Mouse (Mus musculus) right cerebral cortex, postnatal 25 days (tissue): ENCODE data around the gene Lrrc41.

Experiments used
- DNase-seq: peaks from one replicate; pipeline ENCODE4 v3.0.0; 2022

Lrrc41 gene

GRCm38 (mm10) chr4:116074861-116075620, at the start of gene Lrrc41, which contains the start of gene Uqcrh:
Gene Lrrc41, plus strand, starts transcription at chr4:116075269.
Gene Uqcrh, minus strand, starts transcription at chr4:116075071.
- peak; percentile 94 for DNase-seq

- DNase-seq = no peak
Measured at GRCm38 (mm10) chr4:116032906-116033305, 42.2 kb upstream of the Lrrc41 start.

GRCm38 (mm10) chr4:116033374-116033773, 41.7 kb upstream of the Lrrc41 start:
- DNase-seq = peak; percentile 49

- no peak for DNase-seq
Measured at GRCm38 (mm10) chr4:116040466-116040865, 34.6 kb upstream of the Lrrc41 start.

GRCm38 (mm10) chr4:116042186-116042585, 32.9 kb upstream of the Lrrc41 start:
- no peak for DNase-seq

GRCm38 (mm10) chr4:116046604-116047003, 28.5 kb upstream of the Lrrc41 start:
- no peak for DNase-seq

- DNase-seq = no peak
Measured at GRCm38 (mm10) chr4:116047681-116048080, 27.4 kb upstream of the Lrrc41 start.

- DNase-seq = no peak
Measured at GRCm38 (mm10) chr4:116048130-116048920, 26.7 kb upstream of the Lrrc41 start.

GRCm38 (mm10) chr4:116049211-116049610, 25.9 kb upstream of the Lrrc41 start:
- DNase-seq = no peak

- no peak for DNase-seq
Measured at GRCm38 (mm10) chr4:116052526-116053293, 22.4 kb upstream of the Lrrc41 start.

GRCm38 (mm10) chr4:116053399-116053961, 21.6 kb upstream of the Lrrc41 start, which contains the start of gene Nsun4:
Gene Nsun4, minus strand, starts transcription at chr4:116053876.
- DNase-seq = peak; percentile 87

GRCm38 (mm10) chr4:116057559-116057958, 17.5 kb upstream of the Lrrc41 start:
- DNase-seq = no peak

- no peak for DNase-seq
Measured at GRCm38 (mm10) chr4:116059012-116059726, 15.9 kb upstream of the Lrrc41 start.

- no peak for DNase-seq
Measured at GRCm38 (mm10) chr4:116063855-116064254, 11.2 kb upstream of the Lrrc41 start.

- DNase-seq = no peak
Measured at GRCm38 (mm10) chr4:116070116-116070515, 5.0 kb upstream of the Lrrc41 start.

- no peak for DNase-seq
Measured at GRCm38 (mm10) chr4:116073146-116073545, 1.9 kb upstream of the Lrrc41 start.

GRCm38 (mm10) chr4:116074145-116074675, 859 bp upstream of the Lrrc41 start:
- no peak for DNase-seq

- peak; percentile 73 for DNase-seq
Measured at GRCm38 (mm10) chr4:116075631-116076368, 731 bp downstream of the Lrrc41 start.

GRCm38 (mm10) chr4:116076369-116077231, 1.5 kb downstream of the Lrrc41 start:
- DNase-seq = no peak
